Mouse (Mus musculus) heart, adult 18-20 months (tissue): Measurements from ENCODE around the gene Limch1. TPM values are rescaled to one million over a fixed set of nuclear protein-coding genes. Genes with fewer than 3 reads are reported as not detected.

ENCODE experiments used
- DNase-seq, 2 experiments: peaks; one replicate each; pipeline ENCODE4 v3.0.0; 2021 to 2022; ENCODE audit warnings: mixed read lengths in 1 of 2
- total RNA-seq, 2 experiments: library from RNA; stranded (reverse); gene quantifications; 2 replicates each; pipeline ENCODE4 v1.2.3; 2021

The Limch1 gene
- total RNA-seq, 2 experiments from 2014 or later: 237 to 240 TPM

- no peak for DNase-seq
Observed at GRCm38 (mm10) chr5:66968925-66969711, 223.5 kb downstream of the Limch1 start.

DNA sequence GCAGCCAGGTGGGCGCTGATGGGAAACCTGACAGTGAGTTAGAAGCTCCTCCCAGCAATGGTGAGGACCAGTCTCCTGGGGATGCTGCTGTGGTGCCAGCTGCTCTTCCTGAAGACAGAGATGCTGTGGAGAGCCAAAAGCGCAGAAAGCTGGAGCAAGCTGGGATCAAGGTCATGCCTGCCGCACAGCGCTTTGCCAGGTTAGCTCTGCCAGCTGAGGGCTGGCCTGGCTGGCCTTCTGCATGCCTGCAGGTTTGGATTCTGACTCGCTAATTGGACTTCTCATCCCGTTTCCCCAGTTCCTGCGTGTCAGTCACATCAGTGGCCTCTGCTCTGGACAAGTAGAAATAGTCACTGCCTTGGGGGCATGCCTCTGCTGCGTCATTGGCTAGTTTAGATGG, 230.0 kb downstream of the Limch1 start:
- peak; percentile 33 to 70 for DNase-seq

DNA sequence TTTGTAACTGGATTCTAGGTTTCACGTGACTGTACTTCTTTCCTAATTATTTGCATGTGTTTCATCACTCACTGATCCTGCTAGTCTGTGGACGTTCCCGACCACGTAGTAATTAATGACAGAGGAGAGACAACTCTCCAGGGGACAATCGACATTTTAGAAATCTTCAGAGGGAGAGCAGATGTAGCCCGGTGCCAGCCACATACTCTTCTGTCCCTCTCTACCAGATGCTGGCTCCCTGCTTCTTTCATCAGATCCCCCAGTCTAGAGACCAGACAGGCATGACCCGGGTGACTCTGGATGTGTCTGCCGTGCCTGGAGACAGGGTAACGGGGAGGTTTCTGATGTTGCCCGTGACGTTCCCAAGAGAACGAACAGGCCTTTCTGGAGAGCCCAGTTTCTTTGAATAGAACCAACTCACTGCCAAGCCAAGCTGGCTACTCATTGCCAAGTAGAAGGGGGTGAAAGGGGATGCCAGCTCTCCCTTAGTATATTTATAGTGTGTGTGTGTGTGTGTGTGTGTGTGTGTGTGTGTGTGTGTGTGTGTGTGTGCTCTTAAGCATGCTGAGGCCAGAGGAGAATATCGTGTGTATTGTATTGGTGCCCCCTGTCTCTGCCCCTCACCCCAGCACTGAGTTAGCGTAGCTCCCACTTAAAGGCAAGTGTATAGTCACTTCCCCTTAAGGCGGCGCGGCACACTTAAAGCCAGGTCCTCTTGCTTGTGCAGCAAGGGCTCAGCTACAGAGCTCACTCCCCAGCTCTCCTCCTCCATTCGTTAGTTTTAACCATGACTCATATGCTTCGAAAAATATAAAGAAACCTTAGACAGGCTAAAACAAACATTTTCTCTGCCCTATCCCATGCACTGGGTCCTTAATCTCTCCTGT, 233.9 kb downstream of the Limch1 start:
- DNase-seq: peak; percentile 69 to 86

DNA sequence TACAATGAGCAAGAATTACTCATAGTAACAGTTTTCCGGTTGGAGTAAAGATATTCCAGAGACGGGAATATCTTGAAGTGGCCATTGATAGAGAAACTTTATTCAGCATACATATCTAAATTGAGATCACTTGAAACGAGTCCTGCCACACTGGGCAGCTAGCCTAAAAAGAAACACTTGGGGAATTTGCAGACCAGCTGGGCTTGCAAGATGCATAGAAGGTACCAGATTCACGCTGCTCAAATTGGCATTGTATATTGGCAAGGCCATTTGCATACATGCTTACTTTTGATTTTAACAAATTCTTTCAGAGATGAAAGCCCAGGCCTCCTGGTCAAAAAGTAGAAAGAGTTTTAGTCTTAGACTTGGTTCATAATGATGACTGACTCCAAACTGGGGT, 235.2 kb downstream of the Limch1 start:
- DNase-seq: no peak

- DNase-seq: no peak
Observed at GRCm38 (mm10) chr5:66983104-66983503, 237.5 kb downstream of the Limch1 start.

DNA sequence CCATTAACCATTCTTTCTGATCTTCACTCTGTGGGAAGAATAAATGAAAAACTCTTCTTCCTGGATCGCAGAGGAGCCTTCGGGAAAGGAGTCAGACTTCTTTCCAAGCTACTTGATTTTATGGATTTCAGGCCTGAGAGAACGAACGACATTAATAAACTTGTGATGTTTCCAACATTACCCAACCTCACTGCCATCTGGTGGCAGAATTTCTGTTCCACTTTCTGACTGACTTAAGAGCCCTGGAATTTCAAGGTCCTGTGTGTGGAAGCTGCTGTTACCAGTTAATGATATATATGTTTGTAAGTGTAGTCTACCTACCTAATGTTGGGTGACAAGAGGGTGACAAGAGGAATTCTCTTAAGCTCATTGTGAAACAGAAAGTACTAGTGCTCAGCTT, 243.3 kb downstream of the Limch1 start:
- no peak for DNase-seq

GRCm38 (mm10) chr5:66989531-66989930, 243.9 kb downstream of the Limch1 start:
- no peak for DNase-seq

GRCm38 (mm10) chr5:66992401-66992800, 246.8 kb downstream of the Limch1 start:
- no peak for DNase-seq

DNA sequence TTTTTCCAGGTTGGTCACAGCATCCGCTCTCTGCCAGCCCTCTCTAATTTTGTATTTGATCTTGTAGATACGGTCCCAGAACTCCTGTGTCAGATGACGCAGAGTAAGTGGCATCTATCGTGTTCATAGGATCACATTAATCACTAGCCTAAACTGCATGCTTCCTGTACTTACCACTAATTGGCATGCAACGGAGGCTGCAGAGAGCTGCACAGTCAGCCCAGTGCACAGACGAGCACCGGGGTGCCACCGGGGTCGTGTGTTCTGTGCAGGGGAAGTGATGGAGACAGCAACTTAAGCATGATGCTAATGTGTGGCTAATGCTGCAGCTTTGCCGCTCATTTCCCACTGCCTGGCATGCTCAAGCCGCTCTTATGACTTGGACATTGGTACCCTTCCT, 247.4 kb downstream of the Limch1 start:
- no peak for DNase-seq

DNA sequence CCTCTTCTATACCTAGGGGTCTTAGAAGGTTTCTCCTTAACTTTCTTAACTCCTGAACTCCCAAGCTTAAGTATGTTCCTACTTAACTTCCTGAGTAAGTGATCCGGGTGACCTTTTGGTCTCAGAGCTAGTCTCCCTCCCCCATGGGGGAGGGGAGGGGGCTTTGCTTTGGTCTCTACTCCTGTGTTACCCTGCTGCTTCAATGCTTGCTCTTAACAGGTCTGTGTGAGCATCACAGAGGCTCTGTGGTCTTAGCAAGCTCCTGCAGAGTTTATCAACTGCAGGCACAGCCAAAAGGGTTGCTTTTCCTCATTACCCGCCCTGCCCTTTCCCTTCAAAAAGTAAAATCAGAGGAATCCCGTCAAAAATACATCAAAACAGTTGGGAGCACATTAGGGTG, 250.5 kb downstream of the Limch1 start:
- DNase-seq: no peak

DNA sequence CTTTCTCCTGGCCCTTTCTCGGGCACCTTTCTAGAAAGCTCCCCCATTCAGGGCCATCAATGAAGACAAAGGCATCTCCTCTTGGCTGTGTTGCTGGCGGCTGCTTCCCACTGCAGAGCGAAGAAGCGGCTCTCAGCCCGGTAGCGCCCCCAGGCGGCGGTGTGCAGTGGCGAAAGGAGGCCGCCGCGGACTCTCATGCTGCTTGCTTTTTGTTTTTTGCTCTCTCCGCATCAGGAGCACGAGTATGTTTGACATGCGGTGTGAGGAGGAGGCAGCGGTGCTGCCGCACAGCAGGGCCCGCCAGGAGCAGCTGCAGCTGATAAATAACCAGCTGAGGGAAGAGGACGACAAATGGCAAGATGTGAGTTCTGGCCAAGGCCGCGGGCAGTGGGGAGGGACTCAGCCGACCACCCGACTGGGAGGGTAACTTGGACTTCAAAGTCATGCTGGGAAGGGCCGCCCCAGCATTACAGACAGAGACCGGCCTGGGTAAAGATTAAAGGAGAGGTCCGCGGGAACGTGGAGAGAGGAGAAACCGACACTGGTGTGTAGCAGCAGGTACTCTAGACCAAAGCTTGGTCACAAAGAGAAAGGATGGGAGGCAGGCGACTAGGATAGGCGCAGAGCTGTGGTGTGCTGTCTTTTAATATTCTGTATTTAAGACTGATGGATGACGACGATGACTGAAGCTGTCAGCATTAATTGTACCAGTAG, 251.4 kb downstream of the Limch1 start:
- DNase-seq: peak; percentile 44 to 78

GRCm38 (mm10) chr5:66997600-66997930, 251.9 kb downstream of the Limch1 start:
- no peak for DNase-seq

DNA sequence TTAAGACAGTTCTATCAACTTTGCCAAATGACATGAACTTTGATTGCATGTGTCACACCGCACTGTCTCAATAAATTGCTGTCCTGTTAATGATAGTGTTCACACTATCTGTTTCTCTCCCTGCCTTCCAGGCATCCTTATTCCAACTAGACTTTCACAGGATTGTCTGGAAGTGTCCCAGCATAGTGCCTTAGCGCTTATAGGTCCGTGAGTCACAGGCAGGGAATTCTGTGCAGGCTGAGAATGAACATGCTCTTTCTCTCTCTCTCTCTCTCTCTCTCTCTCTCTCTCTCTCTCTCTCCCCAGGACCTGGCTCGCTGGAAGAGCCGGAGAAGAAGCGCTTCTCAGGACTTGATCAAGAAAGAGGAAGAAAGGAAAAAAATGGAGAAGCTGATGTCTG, 252.7 kb downstream of the Limch1 start:
- DNase-seq: no peak

- no peak for DNase-seq
Observed at GRCm38 (mm10) chr5:67002346-67002745, 256.7 kb downstream of the Limch1 start.

- DNase-seq: no peak
Observed at GRCm38 (mm10) chr5:67004619-67005018, 259.0 kb downstream of the Limch1 start.

DNA sequence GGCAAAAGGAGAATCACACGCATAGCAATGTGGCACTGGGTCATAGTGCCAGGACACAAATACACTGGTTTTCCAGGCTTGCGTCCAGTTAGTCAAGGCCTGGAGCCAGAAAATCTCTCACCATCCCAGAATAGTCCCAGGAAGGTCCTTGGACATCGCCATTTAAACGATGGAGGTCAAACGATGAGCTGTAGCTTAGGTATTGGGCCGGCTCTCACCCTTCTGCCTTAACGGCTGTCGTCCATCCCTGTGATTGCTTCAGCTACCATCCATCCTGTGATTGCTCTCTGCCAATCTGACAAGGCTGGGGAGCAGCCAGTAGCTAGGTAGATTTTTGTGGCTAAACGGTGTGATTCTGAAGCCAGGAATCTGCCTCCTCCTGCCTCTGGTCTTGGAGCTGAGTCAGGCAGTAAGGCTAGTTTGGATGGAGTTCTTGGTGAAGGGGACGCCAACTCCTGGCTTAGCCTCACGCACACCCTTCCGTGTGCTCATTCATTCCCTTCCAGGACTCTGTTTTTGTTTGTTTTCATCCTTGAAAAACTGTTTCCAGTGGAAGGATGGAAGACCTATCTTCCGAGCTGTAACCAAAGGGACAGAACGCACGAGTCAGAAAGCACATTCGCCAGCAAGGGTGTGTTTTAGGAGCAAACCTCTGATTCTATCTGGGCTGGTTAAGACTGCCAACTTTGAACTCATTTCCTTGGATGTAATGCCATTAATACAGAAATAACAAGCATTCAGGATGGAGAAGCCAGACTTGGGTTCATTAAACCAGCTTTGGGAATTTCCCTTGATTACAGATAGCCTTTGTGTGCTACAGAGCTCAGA, 265.6 kb downstream of the Limch1 start:
- peak; percentile 85 to 86 for DNase-seq

DNA sequence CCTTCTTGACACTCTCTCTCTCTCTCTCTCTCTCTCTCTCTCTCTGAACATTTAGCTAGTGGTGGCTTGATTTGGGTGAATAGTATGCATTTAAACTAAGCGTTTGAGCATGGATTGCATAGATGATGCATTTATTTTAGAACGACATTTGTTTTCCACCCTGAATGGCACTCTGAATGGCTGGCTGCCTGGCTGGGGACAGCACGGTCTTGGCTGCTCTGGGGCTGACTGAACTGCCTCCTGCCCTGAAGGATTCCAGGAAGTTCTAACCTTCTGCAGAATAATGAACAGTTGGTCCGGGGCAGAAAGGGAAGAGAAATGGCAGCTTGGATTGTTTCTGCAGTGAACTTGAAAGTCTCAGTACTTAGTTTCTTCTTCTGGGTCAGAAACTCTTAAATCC, 266.4 kb downstream of the Limch1 start:
- DNase-seq: peak in 1 of 2 experiments; percentile 31

DNA sequence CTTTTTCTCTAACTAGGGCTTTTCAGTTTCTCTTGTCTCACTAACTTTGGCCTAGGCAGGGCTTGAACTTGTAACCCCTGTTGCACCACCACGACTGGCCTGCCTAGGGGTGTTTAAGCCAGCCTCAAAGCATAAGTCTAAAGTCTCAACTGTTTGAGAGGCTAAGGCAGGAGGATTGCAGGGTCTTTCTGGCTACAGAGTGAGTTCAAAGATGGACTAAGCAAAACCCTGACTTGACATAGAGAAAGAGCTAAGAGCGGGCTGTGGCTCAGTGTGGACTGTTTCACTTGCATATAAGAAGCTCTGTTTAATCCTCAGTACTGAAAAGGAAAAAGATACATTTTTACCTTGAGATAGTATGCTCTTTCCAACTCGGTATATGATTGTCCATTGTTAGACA, 268.3 kb downstream of the Limch1 start:
- no peak for DNase-seq

GRCm38 (mm10) chr5:67016450-67016849, 270.8 kb downstream of the Limch1 start:
- peak; percentile 68 to 86 for DNase-seq

DNA sequence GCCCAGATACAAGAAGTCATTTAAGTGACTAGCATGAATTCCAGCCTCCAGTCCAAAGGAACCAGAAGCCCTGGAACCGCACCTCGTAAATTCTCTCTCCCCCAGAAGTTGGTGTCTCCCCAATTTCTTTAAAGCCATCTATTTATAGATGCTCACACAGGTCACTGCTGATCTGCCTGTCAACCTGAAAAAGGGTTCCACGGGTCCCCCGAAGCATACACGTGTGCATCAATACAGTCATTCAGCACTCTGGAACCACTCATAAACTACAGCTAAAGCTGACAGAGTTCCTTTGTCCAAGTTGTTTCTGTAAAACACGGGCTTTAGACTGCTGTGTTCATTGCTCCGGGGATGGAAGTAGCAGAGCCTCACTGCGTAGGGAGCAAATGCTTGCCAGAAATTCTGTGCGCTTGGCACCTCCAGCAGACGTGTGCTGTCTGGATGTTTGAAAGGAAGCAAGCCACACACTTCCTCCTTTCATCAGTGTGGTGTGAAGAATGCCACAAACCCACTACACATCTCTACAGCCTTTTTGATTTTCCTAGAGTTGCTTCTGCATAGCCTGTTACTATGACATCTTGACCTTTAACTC, 278.9 kb downstream of the Limch1 start:
- DNase-seq: no peak

- DNase-seq: peak in 1 of 2 experiments; percentile 34
Observed at GRCm38 (mm10) chr5:67025095-67025494, 279.5 kb downstream of the Limch1 start.
